Comparison of ENCODE assay signal across 10 mouse cellular contexts in genomic region chr13:43261287-43261686, GRCm38 (mm10). TPM values are rescaled to one million over a fixed set of nuclear protein-coding genes. Genes with fewer than 3 reads are reported as not detected.
DNase-seq lines count a peak whose midpoint lies in the region; ATAC-seq lines count a peak whose summit lies in the region.
"Had no signal": no experiment of that assay in that cellular context is flagged by ENCODE, and none has a peak within 500 bp of the region (broad histone marks: within the 10 kb centered on the region; RNA-seq: fewer than 3 reads in every experiment).

No protein-coding gene starts in this region.

- peak overlapping the region; percentile 28; the same call in 1 of the 2 replicates for H3K9ac ChIP-seq in liver, embryonic 15.5 days
- H3K9ac ChIP-seq: midbrain, embryonic 12.5 days had no signal

- H3K4me3 ChIP-seq in liver, embryonic 15.5 days (replicated peaks) = peak overlapping the region; percentile 28; the same call in 1 of the 2 replicates
- H3K4me3 ChIP-seq: midbrain, embryonic 12.5 days had no signal

- no peaks in the 10 kb centered on the region for H3K27me3 ChIP-seq in liver, embryonic 15.5 days

- H3K4me2 ChIP-seq in liver, embryonic 15.5 days = peak overlapping the region; percentile 66
- H3K4me2 ChIP-seq: midbrain, embryonic 12.5 days had no signal

- no peaks in the 10 kb centered on the region for H3K36me3 ChIP-seq in liver, embryonic 15.5 days (replicated peaks)
- H3K36me3 ChIP-seq: midbrain, embryonic 12.5 days had no signal

- DNase-seq in frontal cortex, adult 2 months (ENCODE audit: extremely low spot score in 1 of 2, low spot score in 1 of 2) = no peak
- peak; percentile 72 for DNase-seq in 3T3-L1 (ENCODE audit: low read depth, low spot score)
- peak; percentile 75 for DNase-seq in c-Kit-negative CD71-positive TER-119-positive erythroid progenitor cells, embryonic 14.5 days (ENCODE audit: low read depth, low spot score)
- DNase-seq in Muller cell, postnatal 12 days (ENCODE audit: inconsistent ontology term) = no peak
- DNase-seq in embryo, embryonic 10 days (ENCODE audit: low spot score) = no peak
- no peak for DNase-seq in testis, postnatal 14 days (ENCODE audit: low spot score)
- DNase-seq: kidney, adult 8-10 months had no signal

- H3K27ac ChIP-seq in liver, embryonic 15.5 days (replicated peaks) = peak overlapping the region; percentile 90
- H3K27ac ChIP-seq: midbrain, embryonic 12.5 days had no signal

- ATAC-seq in frontal cortex, adult (ENCODE audit: low TSS enrichment) = peak; percentile 26
- peak; percentile 92 for ATAC-seq in liver, embryonic 15.5 days (ENCODE audit: insufficient read depth)

- peaks cover 52% of the 10 kb centered on the region for H3K4me1 ChIP-seq in liver, embryonic 15.5 days (replicated peaks)

- peaks cover 5% of the 10 kb centered on the region; the same call in 1 of the 2 replicates for H3K9me3 ChIP-seq in liver, embryonic 15.5 days (replicated peaks)
- H3K9me3 ChIP-seq: midbrain, embryonic 12.5 days had no signal

- WGBS in liver, embryonic 15.5 days (ENCODE audit: insufficient replicate concordance) = 9% methylated on average over 3 of the region's 3 CpGs

RNA-seq across cellular contexts. Expression of gene Gfod1, which starts 42.7 kb away (rescaled TPM):
- 27.0 and 29.0 TPM in 2 replicates for polyA plus RNA-seq in frontal cortex, adult 2 months (2012; rRNA removed)
- 0.24 and 0.64 TPM in 2 replicates for polyA plus RNA-seq in liver, embryonic 15.5 days (2015; fragmentation: Nextera tagmentation; extraction: Ambion mirVana)

Comparison
In these comparisons a context has a peak if more than half of its experiments do, and no peak if none do; other contexts are left out.
1. DNase-seq: peak in 3T3-L1 (single experiment) and c-Kit-negative CD71-positive TER-119-positive erythroid progenitor cells, embryonic 14.5 days (single experiment); none in frontal cortex, adult 2 months (0 of 2), Muller cell, postnatal 12 days (single experiment), embryo, embryonic 10 days (single experiment) and testis, postnatal 14 days (single experiment).
2. RNA of gene Gfod1, which starts 42.7 kb away (polyA plus RNA-seq): 27.0 to 29.0 TPM in frontal cortex, adult 2 months; 0.24 to 0.64 TPM in liver, embryonic 15.5 days; every median in the first group is over 10 times any median in the second.